Mouse (Mus musculus) ES-E14 (cell line): ENCODE results near the gene Stat4. TPM values are rescaled to one million over a fixed set of nuclear protein-coding genes. Genes with fewer than 3 reads are reported as not detected.

Source experiments
- DNase-seq: peaks from one replicate; pipeline ENCODE4 v3.0.0-alpha.2; 2013; ENCODE audit warnings: low read depth, low spot score
- H3K27ac ChIP-seq: 2 replicates; pipeline ENCODE4 v1.5.1; 2012; ENCODE audit warnings: low read depth, mild to moderate bottlenecking, low read length, moderate library complexity, mixed read lengths; ENCODE audit not compliant: poor library complexity, insufficient read depth, severe bottlenecking
- H3K36me3 ChIP-seq: 2 replicates; pipeline ENCODE4 v1.6.1; 2012; ENCODE audit warnings: mild to moderate bottlenecking, low read length, moderate library complexity, mixed read lengths; ENCODE audit not compliant: control insufficient read depth, poor library complexity, insufficient read depth, severe bottlenecking
- H3K4me1 ChIP-seq, 2 experiments: fragments of 150-350 bp in 1 of 2; sonication (generic) in 1 of 2; 2 replicates each; pipeline ENCODE4 v1.6.1; 2012; ENCODE audit warnings: low read length in 2 of 2, mild to moderate bottlenecking in 1 of 2, mixed read lengths in 1 of 2; ENCODE audit not compliant: control insufficient read depth in 2 of 2, insufficient read depth in 2 of 2, poor library complexity in 1 of 2
- H3K4me3 ChIP-seq, 2 experiments: fragments of 150-350 bp in 1 of 2; sonication (generic) in 1 of 2; 2 replicates each; pipeline ENCODE4 v1.5.1; 2012; ENCODE audit warnings: low read length in 2 of 2, low read depth in 1 of 2, mild to moderate bottlenecking in 1 of 2, mixed read lengths in 1 of 2; ENCODE audit not compliant: insufficient read depth in 1 of 2, poor library complexity in 1 of 2, severe bottlenecking in 1 of 2
- H3K9ac ChIP-seq: 2 replicates; pipeline ENCODE4 v1.6.1; 2012; ENCODE audit warnings: low read depth, mild to moderate bottlenecking, low read length, mixed read lengths; ENCODE audit not compliant: poor library complexity, insufficient read depth, severe bottlenecking
- H3K9me3 ChIP-seq: fragments of 150-350 bp; sonication (generic); 2 replicates; pipeline ENCODE4 v1.6.1; 2012; ENCODE audit warnings: low read depth, mild to moderate bottlenecking, low read length; ENCODE audit not compliant: control insufficient read depth, insufficient read depth
- CHD2 ChIP-seq: IDR thresholded peaks from 2 replicates; pipeline ENCODE4 v1.6.1; 2014; ENCODE audit warnings: mild to moderate bottlenecking, low read depth, low read length, inconsistent platforms
- HCFC1 ChIP-seq: IDR thresholded peaks from 2 replicates; pipeline ENCODE4 v1.6.1; 2012; ENCODE audit warnings: low read length, inconsistent platforms, borderline replicate concordance; ENCODE audit not compliant: insufficient read depth
- MAFK ChIP-seq: IDR thresholded peaks from 2 replicates; pipeline ENCODE4 v1.6.1; 2014; ENCODE audit warnings: mild to moderate bottlenecking, low read depth, low read length, inconsistent platforms; ENCODE audit not compliant: insufficient read depth
- ZC3H11A ChIP-seq: IDR thresholded peaks from 2 replicates; pipeline ENCODE4 v1.6.1; 2012; ENCODE audit warnings: low read depth, mild to moderate bottlenecking, inconsistent platforms, low read length, borderline replicate concordance
- ZNF384 ChIP-seq: IDR thresholded peaks from 2 replicates; pipeline ENCODE4 v1.6.1; 2012; ENCODE audit warnings: low read depth, low read length, inconsistent platforms
- in situ Hi-C, 2 experiments: fragments of 600-800 bp; cut with MboI; formaldehyde crosslinking; loops; one replicate each; pipeline ENCODE4 v1.15.1; 2025; ENCODE audit warnings: low sequenced_read_pairs in 2 of 2, inconsistent platforms in 1 of 2; ENCODE audit not compliant: unreplicated experiment in 2 of 2
- total RNA-seq: library from RNA; depleted of rRNA; stranded (reverse); fragments of 300-350 nt; gene quantifications from 2 replicates; pipeline ENCODE4 v1.2.3, GENCODE M21; 2012

Stat4 gene
- total RNA-seq, 1 experiment: 3.8 TPM

- in situ Hi-C loops: no loop called here
- H3K36me3 ChIP-seq: no peaks in the 10 kb centered on the region
Observed at GRCm38 (mm10) chr1:52087128-52087527, 100.2 kb downstream of the Stat4 start.

GRCm38 (mm10) chr1:52088634-52089033, 101.7 kb downstream of the Stat4 start:
- TF ChIP-seq HCFC1: no peak
- TF ChIP-seq ZNF384: no peak
- Histone ChIP-seq H3K36me3 (no peaks in the 10 kb centered on the region), H3K27ac (no peak overlapping the region), H3K4me3 (no peak overlapping the region), H3K9me3 (no peaks in the 10 kb centered on the region), H3K4me1 (no peaks in the 10 kb centered on the region), H3K9ac (no peak overlapping the region)
- no peak for DNase-seq
- in situ Hi-C loops: no loop called here

More at GRCm38 (mm10) chr1:52087128-52087527, 100.2 kb downstream of the Stat4 start:
- no peak overlapping the region for H3K4me3 ChIP-seq
- H3K4me1 ChIP-seq: no peaks in the 10 kb centered on the region
- TF ChIP-seq ZC3H11A: no peak
- TF ChIP-seq HCFC1: no peak
- no peak for TF ChIP-seq ZNF384
- no peak for TF ChIP-seq CHD2
- no peak for TF ChIP-seq MAFK
- no peaks in the 10 kb centered on the region for H3K9me3 ChIP-seq
- DNase-seq: no peak
- H3K27ac ChIP-seq: no peak overlapping the region
- H3K9ac ChIP-seq: no peak overlapping the region

GRCm38 (mm10) chr1:52098618-52099232, 111.8 kb downstream of the Stat4 start:
- TF ChIP-seq CHD2 (no peak), ZC3H11A (0 out of 2 replicates have a peak, but pooled peaks have one; percentile 64)
- H3K4me3 ChIP-seq: no peak overlapping the region
- no peak for DNase-seq
- no peak overlapping the region for H3K9ac ChIP-seq
- H3K4me1 ChIP-seq: no peaks in the 10 kb centered on the region
- H3K36me3 ChIP-seq: no peaks in the 10 kb centered on the region
- in situ Hi-C loops: loop anchor here (10.0 kb wide), 1 partner anchor 94 kb away; no protein-coding TSS in a partner anchor
- no peaks in the 10 kb centered on the region for H3K9me3 ChIP-seq
- no peak overlapping the region for H3K27ac ChIP-seq

GRCm38 (mm10) chr1:52100496-52100895, 113.5 kb downstream of the Stat4 start:
- Histone ChIP-seq H3K9me3 (no peaks in the 10 kb centered on the region), H3K9ac (no peak overlapping the region), H3K4me3 (no peak overlapping the region), H3K36me3 (no peaks in the 10 kb centered on the region), H3K4me1 (no peaks in the 10 kb centered on the region), H3K27ac (no peak overlapping the region)
- TF ChIP-seq ZC3H11A (peak; percentile 47; the same call in 1 of the 2 replicates), MAFK (no peak), ZNF384 (no peak)
- DNase-seq: no peak
- in situ Hi-C loops: no loop called here

DNA sequence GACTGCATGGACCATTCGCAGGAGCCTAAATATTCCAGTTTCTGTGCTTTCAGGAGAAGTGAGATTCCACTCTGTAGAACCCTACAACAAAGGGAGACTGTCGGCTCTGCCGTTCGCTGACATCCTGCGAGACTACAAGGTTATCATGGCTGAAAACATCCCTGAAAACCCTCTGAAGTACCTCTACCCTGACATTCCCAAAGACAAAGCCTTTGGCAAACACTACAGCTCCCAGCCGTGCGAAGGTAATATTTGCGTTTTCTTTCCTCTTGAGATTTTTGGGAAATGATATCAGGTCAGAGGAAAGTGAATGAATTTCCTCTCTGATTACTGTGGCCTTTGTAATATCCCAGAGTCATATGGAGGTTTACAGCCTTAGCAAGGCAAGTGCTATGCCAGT, 115.8 kb downstream of the Stat4 start:
- Histone ChIP-seq H3K9me3 (no peaks in the 10 kb centered on the region), H3K9ac (no peak overlapping the region), H3K4me1 (no peaks in the 10 kb centered on the region), H3K4me3 (no peak overlapping the region), H3K36me3 (no peaks in the 10 kb centered on the region), H3K27ac (no peak overlapping the region)
- no peak for DNase-seq
- in situ Hi-C loops: no loop called here
- TF ChIP-seq CHD2 (no peak), HCFC1 (no peak), ZC3H11A (no peak), MAFK (no peak), ZNF384 (no peak)
